Mouse (Mus musculus) lung, adult 2 months (tissue): Measurements from ENCODE around the gene Cgnl1.

Experiments
- CTCF ChIP-seq: fragments of 200-500 bp; IDR thresholded peaks from 2 replicates; pipeline ENCODE4 v1.5.1; 2011; ENCODE audit warnings: mild to moderate bottlenecking, low read length, control low read depth; ENCODE audit not compliant: insufficient read depth
- POLR2A ChIP-seq: fragments of 200-500 bp; IDR thresholded peaks from 2 replicates; pipeline ENCODE4 v1.6.1; 2011; ENCODE audit warnings: low read depth, mild to moderate bottlenecking, control low read depth, low read length, borderline replicate concordance; ENCODE audit errors: extremely low read depth

DNA sequence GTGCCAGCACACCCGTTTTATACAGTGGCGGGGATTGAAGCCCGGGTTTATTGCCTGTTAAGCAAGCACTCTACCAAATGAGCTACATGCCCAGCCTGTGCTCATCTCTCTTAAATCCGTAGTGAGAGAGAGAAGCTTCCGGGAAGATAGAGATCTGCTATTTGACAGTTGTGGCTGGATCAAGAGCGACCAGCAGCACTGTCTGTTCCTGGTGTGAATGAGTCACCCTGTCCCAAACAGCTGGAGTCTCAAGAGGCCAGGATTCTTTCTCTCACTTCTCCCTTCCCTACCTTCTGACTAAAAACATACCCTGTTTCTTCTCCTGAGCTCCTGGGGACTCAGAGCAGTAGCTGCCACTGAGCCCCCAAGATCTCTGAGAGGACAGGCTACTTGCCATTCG lies 63.4 kb downstream of the Cgnl1 start:
- TF ChIP-seq POLR2A (no peak), CTCF (no peak)
